Mouse (Mus musculus) adrenal gland (tissue): ENCODE results near the gene Tnfrsf12a.

ENCODE experiments used
- intact Hi-C: fragments of 180-260 bp; cut with DNase I; formaldehyde crosslinking; loops from one replicate; pipeline ENCODE4 v1.15.1; 2025

Gene Tnfrsf12a

DNA sequence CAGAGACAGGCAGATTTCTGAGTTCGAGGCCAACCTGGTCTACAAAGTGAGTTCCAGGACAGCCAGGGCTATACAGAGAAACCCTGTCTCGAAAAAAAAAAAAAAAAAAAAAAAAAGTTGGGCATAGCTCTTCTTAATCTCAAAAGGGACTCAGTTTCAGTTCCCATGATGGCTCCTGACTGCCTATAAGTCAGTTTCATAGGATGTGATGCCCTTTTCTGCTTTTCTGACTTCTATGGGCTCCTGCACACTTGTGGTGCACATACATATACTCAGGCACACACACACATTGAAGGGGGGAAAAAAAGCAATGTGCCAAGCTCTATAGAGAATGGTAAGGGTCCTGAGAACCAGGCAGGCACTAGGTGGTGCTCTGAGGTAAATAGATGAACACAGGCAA is 23.9 kb downstream of the Tnfrsf12a start:
- intact Hi-C loops, result no loop called here

DNA sequence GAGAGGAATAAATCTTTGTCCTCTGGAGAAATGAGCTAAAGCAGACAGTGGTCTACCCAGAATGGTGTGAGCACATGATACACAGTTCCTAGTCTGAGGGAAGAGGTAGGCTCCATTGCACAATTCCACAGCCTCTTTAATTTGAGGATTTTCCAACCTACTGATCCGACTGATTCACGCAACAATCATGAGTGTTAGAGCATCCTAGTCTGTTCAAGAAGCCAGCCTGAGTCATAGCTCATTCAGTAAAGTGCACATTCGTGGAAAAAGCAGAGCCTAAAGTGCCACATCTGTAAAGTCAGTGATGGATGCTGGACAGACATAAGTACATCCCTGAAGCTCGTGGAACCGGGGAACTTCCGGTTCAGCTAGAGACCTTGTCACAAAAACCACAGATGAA is 25.9 kb downstream of the Tnfrsf12a start:
- intact Hi-C loops, result no loop called here

DNA sequence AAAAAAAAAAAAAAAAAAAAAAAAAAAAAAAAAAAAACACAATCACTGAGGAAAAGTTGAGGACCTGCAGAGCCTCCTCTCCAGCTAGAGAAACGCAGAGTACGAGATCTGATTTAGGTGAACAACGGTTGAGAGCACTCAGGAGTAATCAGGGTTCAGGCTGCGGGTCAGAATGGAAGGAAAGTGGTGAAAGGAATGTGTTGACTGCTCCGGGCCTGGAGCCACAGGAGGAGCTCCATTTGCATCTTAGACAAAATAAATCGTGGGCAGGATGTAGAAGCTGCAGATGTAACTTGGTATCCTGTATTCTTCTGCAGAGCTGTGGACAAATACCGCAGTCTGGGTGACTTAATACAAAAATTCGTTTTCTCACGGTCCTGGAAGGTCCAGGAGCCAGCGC is 31.4 kb downstream of the Tnfrsf12a start:
- intact Hi-C loops, result no loop called here

DNA sequence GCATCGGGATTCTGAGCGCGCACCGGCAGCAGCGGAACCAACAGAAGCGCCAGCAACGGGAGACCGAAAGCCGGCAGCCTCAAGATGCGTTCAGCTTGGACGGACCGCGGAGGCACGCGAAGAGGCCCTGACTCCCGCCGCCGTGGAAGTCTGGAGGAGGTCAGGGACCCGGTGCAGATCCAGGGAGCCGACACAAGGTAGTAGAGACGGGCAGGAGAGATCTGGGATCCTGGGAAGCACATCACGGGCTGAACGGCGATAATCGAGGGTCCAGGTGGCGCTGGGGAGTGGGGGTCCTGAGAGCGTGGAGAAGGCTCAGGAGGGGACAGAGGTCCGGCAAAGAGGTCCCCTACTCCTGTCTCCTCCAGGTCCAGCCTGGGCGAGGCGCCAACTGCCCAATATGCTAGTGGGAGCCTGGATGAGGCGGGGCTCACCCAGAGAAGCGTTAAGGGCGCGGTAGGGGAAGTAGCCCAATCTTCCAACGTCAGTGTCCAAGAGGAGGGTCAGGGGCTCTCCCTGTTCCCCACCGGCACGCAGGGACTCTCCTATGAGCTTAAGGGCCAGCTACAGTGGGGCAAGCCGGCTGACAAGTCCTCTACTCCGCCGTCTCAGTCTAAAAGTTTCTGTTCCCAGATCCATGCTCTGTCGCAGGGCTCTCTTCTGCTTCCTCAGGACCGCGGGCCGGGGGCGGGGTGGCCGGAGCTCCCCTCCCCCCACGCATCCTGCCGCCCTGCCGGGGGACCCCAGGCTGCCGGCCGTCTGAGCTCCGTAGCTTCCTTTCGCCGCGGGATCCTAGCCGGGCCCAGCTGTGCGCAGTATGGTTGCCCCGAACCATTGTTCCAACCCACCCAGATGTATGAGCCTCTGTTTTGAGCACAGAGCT is 32.4 kb downstream of the Tnfrsf12a start, which contains the start of gene Mmp25:
Gene Mmp25, minus strand, starts transcription at position 665 of the 883 bp plus-strand sequence.
- intact Hi-C loops, result no loop called here

DNA sequence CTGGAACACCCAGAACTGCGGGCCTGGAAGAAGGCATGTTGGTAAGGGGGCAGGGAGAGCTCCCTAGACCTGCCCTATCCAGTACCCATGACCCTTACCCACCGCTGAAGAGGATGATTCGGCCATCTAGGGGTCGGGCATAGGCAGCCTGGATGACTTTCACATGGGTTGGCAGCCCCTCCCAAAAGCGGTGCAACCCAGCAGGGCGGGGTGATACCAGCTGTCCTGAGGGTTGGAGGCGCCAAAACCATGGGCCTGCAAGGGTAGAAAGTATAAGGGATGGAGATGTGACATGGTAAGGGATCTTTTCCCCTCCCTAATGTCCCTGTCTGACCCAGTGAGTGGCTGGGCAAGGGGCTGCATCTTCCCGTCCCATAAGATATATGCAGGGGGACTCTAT is 46.0 kb downstream of the Tnfrsf12a start:
- intact Hi-C loops, result no loop called here

DNA sequence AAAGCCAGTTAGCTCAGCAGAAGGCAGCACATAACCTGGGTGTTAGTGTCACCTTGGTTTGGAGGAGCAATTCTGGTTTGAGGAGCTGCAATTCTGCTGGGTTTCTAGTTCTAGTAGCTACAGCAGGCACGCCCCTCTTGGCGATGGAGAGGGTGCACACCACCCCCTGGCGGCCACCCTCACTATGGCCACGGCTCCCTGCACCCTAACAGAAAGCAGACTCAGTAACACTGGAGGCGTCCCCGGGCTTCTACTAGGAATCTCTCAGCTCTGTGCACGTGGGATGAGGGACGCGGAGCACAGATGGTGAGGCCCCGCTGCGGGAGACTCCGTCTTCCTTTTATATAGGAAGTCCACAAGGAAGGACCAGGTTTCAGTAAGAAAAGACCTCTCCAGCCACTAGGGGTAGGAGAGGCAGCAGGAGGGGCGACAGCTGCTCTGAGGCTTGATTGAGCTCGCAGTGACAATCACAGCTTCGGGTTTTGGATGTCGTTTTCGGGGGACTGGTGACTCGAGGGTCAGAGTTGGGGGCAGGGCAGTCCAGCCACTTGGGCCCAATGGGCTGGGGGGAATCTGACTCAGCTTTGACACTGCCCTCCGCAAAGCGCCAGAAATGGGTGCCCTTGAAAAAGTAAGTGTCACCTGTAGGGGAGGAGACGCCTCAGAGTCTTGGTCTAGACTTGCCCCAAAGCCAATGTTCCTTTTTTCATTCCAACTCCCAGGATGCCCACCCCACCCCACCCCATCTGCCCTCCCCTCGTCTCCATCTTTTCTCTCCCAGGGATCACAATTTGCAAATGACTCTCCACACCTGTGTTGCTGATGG is 46.9 kb downstream of the Tnfrsf12a start:
- intact Hi-C loops, result no loop called here

DNA sequence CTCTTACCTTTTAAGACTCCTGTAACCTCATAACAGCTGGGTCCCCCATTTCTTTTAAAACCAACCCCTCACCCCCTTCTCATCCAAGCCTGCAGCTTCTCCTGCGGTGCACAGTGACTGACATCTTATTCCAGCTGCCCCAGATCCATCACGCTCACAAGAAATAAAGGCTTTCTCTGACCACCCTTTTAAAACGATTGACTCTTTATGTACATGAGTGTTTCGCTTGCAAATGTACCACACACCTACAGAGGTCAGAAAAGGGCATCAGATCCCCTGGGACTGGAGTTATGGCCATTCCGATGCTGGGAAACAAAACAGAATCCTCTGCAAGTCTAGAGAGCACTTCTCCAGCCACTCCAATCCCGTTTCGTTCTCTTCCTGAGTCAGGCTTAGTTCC is 49.5 kb downstream of the Tnfrsf12a start:
- intact Hi-C loops, result no loop called here
